Mouse (Mus musculus) forebrain, embryonic 14.5 days (tissue): ENCODE data around the gene Nfx1. TPM values are rescaled to one million over a fixed set of nuclear protein-coding genes. Genes with fewer than 3 reads are reported as not detected.
A peak's percentile ranks its signal among the peaks of the same experiment; 100 is the strongest.

Experiments
- microRNA-seq: library from miRNA; unstranded; fragments of <30 nt; microRNA quantifications from one replicate; pipeline ENCODE4, GENCODE M21; 2016
- polyA plus RNA-seq: library from polyadenylated mRNA; unstranded; fragments of >200 nt; fragmentation: Nextera tagmentation; extraction: Ambion mirVana; gene quantifications from 2 replicates; pipeline ENCODE4 v1.2.1, GENCODE M21; 2014

Nfx1 gene
- polyA plus RNA-seq, 1 experiment from 2014 or later: 75.9 TPM

Small RNAs within 50 kb of the gene (microRNA-seq; reads per million reads assigned to microRNA genes)
- 1.5 reads per million, percentile 5 among the genes with 10 or more reads in this experiment for gene Mir3094

Other genes starting within 250 kb of the Nfx1 start
- 657 and 755 TPM in 2 replicates for gene Dnaja1, start 248.8 kb upstream of the Nfx1 start, polyA plus RNA-seq
- gene Smu1, start 213.0 kb upstream of the Nfx1 start, polyA plus RNA-seq: 169 and 177 TPM in 2 replicates
- gene B4galt1, start 116.9 kb upstream of the Nfx1 start, polyA plus RNA-seq: 6.8 and 7.8 TPM in 2 replicates
- not detected in 2 replicates for gene Spink4, start 50.9 kb upstream of the Nfx1 start, polyA plus RNA-seq
- gene Bag1, start 22.6 kb upstream of the Nfx1 start, polyA plus RNA-seq: 209 and 216 TPM in 2 replicates
- gene Chmp5, start 22.5 kb upstream of the Nfx1 start, polyA plus RNA-seq: 192 and 200 TPM in 2 replicates
- not detected in 2 replicates for gene Aqp7, start 77.2 kb downstream of the Nfx1 start, polyA plus RNA-seq
- gene Aqp3, start 127.3 kb downstream of the Nfx1 start, polyA plus RNA-seq: not detected in 2 replicates
- 23.8 and 32.6 TPM in 2 replicates for gene Nol6, start 153.5 kb downstream of the Nfx1 start, polyA plus RNA-seq
- 63.2 and 74.3 TPM in 2 replicates for gene Ube2r2, start 164.8 kb downstream of the Nfx1 start, polyA plus RNA-seq